Mouse (Mus musculus): ENCODE results near the gene Isg20l2.

GRCm38 (mm10) chr3:87916990-87917389 lies 13.1 kb upstream of the Isg20l2 start:
- TF ChIP-seq TAL1 (IDR thresholded peaks at IDR 0.05; ENCODE audit: low read length) (no peak), GATA1 (IDR thresholded peaks at IDR 0.05; ENCODE audit: low read length) (no peak)
